Mouse (Mus musculus) olfactory bulb, adult 2 months (tissue): ENCODE results near the gene Rasl11b.

Source experiments
- CTCF ChIP-seq: fragments of 200-500 bp; IDR thresholded peaks from 2 replicates; pipeline ENCODE4 v1.5.1; 2012; ENCODE audit warnings: low read depth, mild to moderate bottlenecking, low read length, moderate library complexity; ENCODE audit not compliant: insufficient read depth
- POLR2A ChIP-seq: fragments of 200-500 bp; IDR thresholded peaks from 2 replicates; pipeline ENCODE4 v1.6.1; 2012; ENCODE audit warnings: mild to moderate bottlenecking, low read depth, low read length, moderate library complexity; ENCODE audit not compliant: insufficient read depth

- TF ChIP-seq POLR2A: no peak
- no peak for TF ChIP-seq CTCF
These were observed 45.2 kb downstream of the Rasl11b start for GRCm38 (mm10) chr5:74240298-74240697.
